Mouse (Mus musculus) urinary bladder, postnatal 4 days (tissue): ENCODE data around the gene Mid1.
"Not testable (repeated sequence)": the region's sequence is repeated elsewhere in the genome, so short reads cannot be mapped to it uniquely, and the experiment has no call there.

Experiments used
- DNase-seq, 2 experiments: peaks; one replicate each; pipeline ENCODE4 v3.0.0; 2021 to 2022; ENCODE audit warnings: low spot score in 2 of 2

Mid1 gene

DNA sequence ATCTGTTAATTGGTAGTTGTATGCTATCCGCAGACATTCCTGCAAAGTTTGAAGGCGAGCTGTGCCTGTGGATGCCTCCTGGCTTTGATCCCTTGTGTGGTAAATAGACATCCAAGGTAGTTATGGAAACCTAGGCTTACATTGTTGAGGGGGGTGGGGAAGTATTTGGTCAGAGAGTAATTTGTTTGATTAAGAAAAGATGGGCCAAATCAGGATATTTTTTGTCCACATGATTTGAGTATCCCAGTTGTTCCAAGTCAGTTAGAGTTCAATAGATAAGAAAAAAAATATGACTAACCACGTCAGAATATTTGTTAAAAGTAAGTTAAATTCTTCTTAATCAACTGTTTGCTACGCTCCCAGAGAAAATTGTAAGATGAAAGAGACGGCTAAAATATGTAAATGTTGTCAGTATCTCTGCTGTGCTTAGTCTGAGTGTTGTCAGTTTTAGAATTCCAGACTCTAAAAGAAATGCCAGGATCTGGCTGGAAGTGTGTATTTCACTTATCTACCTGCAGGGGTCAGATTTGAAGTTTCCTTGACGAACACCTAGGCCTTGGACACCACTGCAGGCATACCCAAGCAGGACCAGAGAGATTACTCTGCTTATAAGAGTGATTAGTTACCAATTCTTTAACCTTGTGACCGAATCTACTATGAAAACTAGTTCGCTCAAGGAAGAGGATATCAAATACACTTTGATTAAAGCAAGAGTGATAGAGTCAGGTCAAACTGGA lies 198.7 kb downstream of the Mid1 start:
- no peak for DNase-seq

DNA sequence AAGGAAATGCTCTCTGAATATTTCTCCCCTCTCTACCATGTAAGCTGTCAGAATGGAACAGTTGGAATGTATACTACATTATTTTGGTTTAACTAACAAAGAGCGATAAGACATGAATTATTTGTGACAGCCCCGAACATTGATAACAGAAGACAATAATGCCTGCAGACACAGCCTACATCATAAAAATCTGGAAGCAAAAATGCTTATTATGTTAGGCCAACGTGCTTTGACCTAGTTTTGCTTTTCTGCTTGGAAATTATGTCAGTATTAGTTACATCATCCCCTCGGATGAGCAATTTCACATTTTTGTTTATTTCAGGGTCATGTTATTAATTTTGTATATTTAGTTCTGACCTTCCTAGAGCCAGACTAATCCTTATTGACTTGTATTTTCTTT lies 205.5 kb downstream of the Mid1 start:
- no peak for DNase-seq

DNA sequence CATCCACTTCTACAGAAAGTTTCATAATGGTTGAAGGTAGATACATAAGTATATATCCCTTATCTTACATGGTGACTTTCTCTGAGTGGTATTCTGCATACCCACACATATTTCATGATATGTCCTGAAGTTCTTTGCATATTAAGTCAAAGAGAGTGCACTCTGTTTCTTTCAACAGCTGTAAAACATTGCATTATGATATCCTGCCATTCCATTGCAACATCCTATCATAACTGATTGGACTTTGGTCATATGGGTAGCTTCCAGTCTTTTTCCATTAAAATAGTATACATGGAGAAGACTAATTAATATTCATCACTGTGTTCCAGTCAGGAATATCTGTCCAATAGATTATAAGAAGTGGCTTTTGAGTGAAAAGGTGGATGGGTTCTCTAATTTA lies 207.1 kb downstream of the Mid1 start:
- DNase-seq: no peak

DNA sequence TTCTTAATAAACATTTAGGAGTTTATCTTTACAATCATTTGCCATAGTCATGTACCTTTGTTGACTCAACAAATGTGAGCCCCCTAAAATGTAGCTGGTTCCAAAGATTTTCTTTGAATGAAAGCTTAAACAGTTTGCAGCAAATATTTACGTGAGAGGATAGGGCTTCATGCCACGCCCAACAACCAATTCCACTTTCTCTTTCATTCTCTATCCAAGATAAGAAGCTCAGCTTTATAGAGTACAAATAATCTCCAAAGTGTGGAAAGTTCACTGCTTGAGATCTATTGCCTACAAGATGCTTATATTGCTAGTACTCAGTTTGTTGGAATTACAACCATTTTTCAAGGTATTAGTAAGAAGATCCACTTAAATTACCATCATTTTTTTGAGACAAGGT lies 207.6 kb downstream of the Mid1 start:
- no peak for DNase-seq

DNA sequence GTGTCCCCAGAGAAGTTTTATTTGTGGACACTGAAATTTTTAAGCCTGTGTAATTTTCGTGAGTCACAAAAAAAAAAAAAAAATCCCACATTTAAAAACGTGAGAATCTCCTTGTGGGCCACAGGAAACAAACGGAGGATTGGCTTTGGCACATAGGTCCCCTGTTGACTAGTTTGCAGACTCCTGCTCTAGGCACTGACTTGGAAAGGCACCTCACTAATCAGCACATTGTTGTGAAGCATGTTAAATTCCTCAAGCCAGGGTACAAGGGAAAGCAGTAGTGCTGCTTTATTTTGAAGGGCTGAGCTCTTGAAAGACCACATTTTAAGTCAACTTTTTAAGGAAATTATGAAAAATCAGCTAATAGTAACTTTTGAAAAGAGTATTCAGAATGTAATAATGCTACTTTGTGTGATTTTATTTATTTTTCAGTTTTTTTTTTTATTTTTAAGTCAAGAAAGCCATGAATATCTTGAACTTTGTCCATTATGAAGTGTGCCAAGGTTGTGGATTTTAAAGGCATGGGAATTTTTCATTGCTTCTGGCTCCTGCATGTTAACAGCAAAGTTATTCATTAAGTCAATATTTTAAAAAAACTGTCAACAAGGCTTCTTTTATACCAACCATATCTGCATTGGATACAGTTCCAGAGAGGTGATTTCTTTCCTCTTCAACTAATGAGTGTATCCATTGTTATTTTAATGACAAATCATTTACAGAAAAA lies 214.4 kb downstream of the Mid1 start:
- no peak for DNase-seq

DNA sequence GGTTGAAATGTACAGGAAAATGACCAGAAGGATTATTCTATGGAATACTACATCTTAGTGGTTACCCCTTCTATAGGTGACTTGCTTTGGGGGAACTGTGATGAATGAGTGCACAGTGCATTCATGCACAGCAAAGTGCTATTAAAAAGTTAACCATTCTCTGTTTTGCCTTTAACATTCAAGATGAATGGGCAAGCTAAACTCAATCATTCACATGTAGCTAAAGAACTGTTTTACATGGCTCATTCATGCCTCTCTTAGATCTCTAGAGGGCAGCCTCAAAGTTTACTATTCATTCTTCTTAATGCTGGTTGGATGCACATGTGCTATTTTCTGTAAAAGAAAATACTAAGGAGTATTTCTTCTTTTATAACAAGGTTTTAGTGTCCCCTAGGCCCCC lies 217.9 kb downstream of the Mid1 start:
- no peak for DNase-seq

DNA sequence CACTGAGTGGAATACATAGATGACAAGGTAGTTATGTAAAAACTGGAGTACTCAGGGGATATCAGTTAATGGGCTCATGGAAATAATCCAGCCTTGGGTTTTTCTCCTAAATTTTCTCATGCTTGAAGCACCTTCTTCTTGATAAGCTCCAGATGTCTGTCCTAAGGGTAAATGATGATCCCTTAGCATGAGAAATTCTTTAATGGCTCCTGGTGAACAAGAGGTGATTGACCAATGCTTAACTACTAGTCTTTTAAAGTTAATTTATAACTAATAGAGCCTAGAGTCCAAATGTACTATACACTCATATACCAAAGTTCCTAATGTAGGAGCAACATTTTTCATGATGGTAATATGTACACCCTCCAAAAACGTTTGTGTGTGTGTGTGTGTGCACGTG lies 218.7 kb downstream of the Mid1 start:
- DNase-seq: no peak

DNA sequence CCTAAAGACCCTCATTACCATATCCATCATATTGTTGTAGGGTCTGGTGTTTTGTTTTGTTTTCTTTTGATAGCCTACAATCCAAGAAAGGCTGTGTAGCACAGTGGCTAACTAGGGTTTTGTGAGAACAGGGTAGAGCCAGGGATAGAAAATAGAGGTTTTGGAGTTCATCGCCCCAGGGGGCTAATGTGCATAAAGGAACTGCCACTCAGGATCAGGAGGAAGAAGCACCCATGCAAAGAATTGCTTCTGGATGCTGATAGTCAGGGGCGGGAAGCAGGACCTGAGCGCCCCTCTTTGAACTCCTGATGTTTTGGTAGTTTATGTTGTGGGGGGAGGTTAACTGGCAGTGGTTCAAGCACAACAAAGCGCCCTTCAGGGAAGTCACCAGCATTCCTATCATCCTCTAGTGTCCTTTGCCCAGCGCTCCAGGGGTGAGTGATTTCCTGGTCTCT lies 221.1 kb downstream of the Mid1 start:
- no peak for DNase-seq

DNA sequence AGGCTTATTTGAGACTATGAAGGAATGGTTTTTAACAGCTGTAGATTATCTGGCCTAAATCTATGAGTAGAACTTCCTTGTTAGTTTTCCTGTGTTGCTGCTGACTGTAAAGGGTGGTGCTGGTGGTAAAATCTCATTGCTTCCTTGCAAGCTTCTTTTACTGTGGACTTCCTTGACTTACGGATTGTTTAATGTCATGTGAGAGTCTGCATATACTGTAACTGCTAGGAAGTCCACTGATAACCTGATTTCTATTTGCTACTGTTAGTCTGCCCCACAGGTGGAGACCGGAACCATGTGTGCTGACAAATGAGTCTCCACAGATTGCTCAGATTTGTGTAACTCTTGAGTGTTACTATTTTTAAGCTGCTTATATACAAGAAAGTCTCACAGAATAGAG lies 224.9 kb downstream of the Mid1 start:
- DNase-seq: no peak

DNA sequence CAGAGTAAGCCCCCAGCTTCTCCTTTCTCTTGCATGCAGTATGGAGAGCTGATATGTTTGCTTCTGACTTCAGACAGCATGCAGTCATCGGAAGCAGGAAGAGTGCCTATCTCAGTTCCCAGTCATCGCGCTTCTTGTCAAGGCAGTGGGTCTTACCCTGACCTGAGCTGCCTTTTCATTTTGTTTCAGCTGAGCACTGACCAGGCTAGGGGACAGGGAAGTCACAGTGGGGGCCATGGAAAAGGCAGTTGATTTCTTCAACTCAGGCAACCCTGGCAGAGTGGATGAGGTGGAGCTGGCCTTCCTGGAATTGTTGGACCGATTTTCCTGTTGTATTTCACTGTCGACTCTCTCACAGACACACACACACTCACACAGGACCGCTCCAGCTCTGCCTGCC lies 230.7 kb downstream of the Mid1 start:
- DNase-seq: peak in 1 of 2 experiments; percentile 69

DNA sequence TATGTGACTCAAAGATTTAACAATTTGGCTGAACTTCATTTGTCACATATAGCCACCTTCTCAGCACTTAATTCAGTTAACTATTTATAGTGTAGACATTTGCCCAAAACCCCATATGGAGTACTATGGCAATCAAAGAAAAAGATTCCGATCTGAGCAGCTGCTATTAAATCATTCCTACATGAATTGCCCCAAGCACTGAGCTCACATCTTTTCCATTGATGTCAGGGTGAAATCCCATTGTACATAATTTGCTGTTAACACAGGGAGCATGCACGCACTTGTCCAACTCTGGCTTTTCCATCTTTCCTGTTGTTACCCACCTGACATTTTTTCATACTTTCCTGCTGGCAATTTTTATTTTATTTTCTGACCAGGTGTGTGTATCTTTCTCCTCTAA lies 237.5 kb downstream of the Mid1 start:
- no peak for DNase-seq

DNA sequence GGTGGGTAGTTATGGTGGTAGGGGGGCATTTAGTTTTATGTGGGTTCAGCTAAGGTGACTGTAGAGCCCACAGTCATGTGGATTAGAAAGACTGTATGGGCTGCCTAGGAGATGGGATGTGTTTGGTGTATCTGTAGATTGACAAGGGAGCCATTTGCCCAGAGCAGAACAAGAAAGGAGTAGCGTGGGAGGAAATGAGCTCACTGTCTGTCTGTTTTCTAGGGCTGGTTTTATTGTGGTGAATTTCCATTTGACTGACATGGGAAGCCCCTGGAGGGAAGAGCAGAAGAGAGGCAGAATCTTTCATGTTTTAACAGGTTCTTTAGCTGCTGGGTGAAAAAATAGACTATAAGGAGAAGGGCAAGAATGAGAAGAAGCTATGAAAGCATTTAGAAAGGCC lies 238.4 kb downstream of the Mid1 start:
- DNase-seq: no peak

DNA sequence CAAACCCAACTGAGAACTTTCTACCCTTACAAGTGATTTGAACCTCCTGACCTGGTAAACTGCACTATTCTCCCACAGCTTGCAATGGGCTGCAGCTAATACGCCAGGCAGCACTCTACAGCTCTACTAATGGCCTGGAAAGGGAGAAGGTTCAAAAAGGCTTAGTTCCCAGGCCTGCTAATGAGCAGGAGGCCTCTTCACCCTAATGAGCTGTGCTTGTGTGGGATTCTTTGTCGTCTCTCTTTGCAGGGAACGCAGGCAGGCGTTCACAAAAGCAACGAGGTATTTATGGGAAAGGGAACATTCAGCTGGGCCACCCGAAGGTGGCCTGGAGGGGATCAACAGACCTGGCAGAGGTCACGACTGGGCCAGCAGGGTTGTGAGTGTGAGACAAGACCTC lies 240.6 kb downstream of the Mid1 start:
- no peak for DNase-seq

DNA sequence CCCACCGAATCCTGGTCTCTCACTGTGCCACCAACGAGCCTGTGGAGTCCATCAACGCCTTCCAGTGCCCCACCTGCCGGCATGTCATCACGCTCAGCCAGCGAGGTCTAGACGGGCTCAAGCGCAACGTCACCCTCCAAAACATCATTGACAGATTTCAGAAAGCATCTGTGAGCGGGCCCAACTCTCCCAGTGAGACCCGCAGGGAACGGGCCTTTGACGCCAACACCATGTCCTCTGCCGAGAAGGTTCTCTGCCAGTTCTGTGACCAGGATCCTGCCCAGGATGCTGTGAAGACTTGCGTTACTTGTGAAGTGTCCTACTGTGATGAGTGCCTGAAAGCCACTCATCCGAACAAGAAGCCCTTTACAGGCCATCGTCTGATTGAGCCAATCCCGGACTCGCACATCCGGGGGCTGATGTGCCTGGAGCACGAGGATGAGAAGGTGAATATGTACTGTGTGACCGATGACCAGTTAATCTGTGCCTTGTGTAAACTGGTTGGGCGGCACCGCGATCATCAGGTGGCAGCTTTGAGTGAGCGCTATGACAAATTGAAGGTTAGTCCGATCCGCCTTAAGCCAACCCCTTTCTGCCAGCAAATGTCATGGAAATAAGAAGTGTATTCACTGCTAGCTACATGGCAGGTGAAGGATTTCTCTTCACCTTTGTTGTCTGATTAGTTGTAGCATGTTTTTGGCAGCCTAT lies 242.3 kb downstream of the Mid1 start:
- no peak for DNase-seq

DNA sequence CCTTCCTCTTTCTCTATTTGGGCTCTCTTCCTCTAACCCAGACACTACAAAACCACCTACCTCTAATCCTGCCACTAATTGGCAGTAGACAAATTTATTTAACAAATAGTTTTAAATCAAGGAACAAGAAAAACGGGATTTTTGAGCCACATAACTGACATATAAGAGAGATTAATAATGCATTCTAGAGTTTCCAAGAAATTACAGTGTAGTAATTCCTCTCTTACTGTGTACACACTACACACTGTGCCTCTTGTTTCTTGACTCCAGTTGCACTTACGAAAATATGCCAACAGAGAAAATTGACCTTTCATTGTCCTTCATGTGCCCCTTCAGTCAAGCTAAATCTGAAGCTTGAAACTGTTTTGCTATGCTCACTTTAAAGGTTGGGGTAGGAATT lies 245.9 kb downstream of the Mid1 start:
- DNase-seq: no peak

DNA sequence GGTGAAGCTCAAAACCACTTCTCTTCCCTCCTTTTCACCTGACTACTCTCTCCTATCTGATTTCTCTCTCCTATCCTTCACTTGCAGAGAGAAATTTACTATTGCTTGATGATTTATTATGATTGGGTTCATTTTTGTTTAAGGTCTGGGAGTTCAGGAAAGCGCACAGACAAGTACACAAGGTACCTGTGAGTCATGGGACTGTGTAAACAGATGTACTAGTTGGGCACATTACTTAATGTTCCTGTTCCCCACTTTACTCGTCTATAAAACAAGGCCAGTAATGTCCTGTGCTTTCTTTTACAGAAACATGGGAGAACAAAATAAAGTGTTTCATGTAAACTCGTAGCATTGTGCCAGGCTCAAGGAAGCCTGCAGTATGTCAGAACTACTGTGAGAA lies 248.2 kb downstream of the Mid1 start:
- no peak for DNase-seq

DNA sequence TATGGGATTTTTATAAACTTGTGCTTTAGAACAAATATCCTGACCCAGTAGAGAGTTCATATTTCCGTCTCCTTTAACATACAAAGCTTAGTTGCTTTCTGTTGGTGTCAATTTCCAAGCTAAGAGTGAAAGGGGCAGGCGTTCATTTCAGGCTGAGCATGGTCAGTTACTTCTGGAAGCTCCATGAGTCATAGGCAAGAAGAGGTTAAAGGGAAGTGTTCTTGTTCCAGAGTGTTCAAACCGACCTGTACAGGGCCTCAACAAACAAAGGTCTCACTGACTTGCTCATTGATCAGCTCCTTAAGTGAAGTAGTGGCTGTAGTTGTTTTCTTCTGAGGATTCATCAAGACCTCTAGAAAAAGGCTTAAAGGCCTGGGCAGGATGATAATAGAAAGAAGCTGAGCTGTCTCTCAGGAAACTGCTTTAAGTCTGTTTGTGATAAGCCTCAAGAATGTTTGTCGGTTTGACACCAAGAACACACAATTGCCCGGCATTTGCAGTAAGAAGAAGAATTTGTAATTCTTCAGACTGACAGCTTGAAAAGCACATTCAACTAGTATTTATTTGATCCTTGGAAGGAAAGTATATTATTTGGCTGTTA lies 252.2 kb downstream of the Mid1 start:
- no peak for DNase-seq

DNA sequence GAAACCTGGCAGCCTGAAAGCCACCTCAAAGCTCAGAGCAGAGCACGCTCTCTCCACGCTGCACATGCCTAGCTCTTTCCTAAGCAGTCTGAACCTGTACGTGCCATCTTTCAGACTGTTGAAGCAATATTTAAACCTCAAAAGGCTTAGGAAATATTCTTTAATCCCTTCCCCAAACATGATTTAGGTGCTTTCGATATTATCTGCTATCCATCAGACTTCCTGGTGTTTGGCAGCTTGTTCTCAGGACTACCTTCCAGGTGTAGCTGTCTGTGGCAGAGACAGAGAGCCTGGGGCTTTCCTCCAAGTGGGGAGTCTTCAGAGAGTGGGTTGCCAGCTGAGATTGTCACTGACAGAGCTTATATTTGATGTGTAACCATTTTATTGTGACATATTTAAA lies 255.5 kb downstream of the Mid1 start:
- DNase-seq: no peak

DNA sequence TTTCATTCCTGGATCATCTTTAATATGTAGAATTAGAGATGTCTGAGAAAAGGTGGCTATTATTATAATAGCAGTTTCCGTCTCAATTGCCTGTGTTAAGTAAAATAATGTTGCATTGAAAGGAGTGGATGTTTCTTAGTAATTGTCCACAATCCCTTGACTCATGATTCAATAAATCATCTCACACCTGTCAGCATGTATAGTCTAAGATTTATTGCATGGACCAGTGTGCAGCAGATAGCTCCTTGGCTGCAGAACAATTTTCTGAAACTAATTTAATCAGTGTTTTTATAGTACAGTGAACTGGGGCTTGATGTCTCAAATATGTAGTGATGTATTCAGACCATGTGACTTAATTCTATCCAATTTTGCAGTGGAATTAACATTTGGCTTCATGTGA lies 265.6 kb downstream of the Mid1 start:
- DNase-seq: no peak

DNA sequence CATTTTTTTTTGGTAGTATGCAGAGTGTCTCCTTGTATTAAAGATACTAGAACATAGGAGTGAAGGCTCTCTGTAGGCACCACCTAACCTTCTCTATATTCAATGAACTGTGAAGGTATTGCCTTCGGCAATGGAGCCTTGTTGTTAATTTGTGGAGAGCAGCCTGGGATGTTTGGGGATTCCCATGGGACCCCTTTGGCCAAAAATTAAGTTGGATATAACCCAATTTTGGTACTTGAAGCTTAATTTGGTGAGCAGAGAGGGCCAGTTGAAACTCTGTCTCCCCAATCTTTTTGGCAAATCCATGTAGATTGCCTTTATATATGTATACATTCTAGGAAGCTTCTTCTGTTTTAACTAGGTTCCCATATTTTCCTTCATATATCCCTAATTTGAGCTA lies 284.3 kb downstream of the Mid1 start:
- DNase-seq: no peak

DNA sequence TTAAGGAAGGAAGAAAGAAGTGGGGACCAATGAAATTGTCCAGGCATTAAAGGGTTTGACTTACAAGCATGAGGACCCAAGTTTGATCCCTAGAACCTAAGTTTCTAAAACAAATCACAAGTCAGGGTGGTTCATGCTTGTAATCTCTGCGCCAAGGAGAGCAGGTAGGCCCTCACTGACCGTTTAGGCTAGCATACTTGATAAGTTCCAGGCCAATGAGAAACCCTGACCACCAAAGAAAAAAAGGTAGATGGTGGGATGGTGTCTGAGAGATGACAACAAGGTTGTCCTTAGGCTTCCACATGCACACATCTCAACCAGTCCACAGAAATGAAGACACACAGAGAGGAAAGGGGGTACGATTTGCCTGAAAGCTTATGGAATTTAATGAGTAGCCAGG lies 284.8 kb downstream of the Mid1 start:
- peak in 1 of 2 experiments; percentile 54 for DNase-seq

DNA sequence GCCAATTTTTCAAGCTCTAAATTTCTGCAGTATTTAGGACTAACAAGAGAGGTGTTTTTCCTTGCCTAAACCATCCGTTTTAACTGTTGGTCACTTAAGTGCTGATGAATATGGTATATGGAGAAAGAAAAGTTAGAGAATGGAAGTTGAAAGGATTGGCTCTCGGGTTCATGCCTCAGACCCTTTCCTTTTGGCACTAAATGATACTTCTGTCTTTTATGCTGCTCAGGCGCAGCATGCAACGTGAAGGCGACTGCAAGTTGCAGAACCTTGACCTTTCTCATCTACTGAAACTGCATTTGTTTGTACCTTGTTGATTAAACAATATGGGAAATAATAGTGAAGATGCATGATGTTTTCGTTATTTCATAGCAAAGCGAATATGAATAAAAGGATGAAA lies 285.5 kb downstream of the Mid1 start:
- DNase-seq: not testable (repeated sequence)
